Mouse (Mus musculus): ENCODE results near the gene Mas1.

DNA sequence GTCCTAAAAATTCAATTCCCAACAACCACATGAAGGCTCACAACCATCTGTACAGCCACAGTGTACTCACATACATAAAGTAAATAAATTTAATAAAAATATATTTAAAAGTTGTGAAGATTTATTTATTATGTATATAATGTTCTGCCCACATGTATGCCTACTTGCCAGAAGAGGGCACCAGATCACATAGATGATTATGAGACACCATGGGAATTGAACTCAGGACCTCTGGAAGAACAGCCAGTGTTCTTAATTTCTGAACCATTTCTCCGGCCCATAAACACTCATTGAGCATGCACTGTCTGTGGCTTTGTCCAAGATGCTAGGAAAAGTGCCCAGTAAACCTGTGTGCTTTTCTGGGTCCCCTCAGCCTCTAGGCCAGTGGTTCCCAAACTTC is 13.3 kb upstream of the Mas1 start:
- no peak for TF ChIP-seq MAX (IDR thresholded peaks at IDR 0.05; ENCODE audit: low read depth)
- no peak for TF ChIP-seq USF1 (IDR thresholded peaks at IDR 0.05; ENCODE audit: low read depth)
- TF ChIP-seq CEBPB (IDR thresholded peaks at IDR 0.05; ENCODE audit: insufficient read depth, poor library complexity, severe bottlenecking), result no peak
- no peak for TF ChIP-seq POLR2A (IDR thresholded peaks at IDR 0.05; ENCODE audit: insufficient read length, low read depth)
- TF ChIP-seq TCF12 (IDR thresholded peaks at IDR 0.05; ENCODE audit: insufficient read depth, poor library complexity, severe bottlenecking), result no peak
- no peak for TF ChIP-seq MYOG (IDR thresholded peaks at IDR 0.05; ENCODE audit: control insufficient read depth in 1 of 3, insufficient read depth in 1 of 3, insufficient read length in 2 of 3, low read depth in 2 of 3)
- no peak for TF ChIP-seq REST (IDR thresholded peaks at IDR 0.05; ENCODE audit: insufficient read depth, insufficient read length)
- no peak for TF ChIP-seq E2F4 (IDR thresholded peaks at IDR 0.05; ENCODE audit: insufficient read depth)
- TF ChIP-seq MYOD1 (IDR thresholded peaks at IDR 0.05; ENCODE audit: control insufficient read depth in 1 of 3, insufficient read length in 2 of 3, low read depth in 2 of 3), result no peak
- no peak for TF ChIP-seq TCF3 (IDR thresholded peaks at IDR 0.05; ENCODE audit: insufficient read length, low read depth)
- TF ChIP-seq SRF (IDR thresholded peaks at IDR 0.05; ENCODE audit: control insufficient read depth, insufficient read length, low read depth), result no peak

All from myocyte (in vitro differentiated cells).